Mouse (Mus musculus) cerebellum, adult 2 months (tissue): ENCODE measurements around the gene Usp20.

Experiments
- CTCF ChIP-seq: fragments of 200-500 bp; IDR thresholded peaks from 2 replicates; pipeline ENCODE4 v1.5.1; 2011; ENCODE audit warnings: low read depth, mild to moderate bottlenecking, control low read depth, low read length, moderate library complexity, borderline replicate concordance; ENCODE audit not compliant: insufficient read depth
- POLR2A ChIP-seq: fragments of 200-500 bp; IDR thresholded peaks from 2 replicates; pipeline ENCODE4 v1.6.1; 2011; ENCODE audit warnings: low read length, control low read depth, borderline replicate concordance; ENCODE audit not compliant: insufficient read depth

DNA sequence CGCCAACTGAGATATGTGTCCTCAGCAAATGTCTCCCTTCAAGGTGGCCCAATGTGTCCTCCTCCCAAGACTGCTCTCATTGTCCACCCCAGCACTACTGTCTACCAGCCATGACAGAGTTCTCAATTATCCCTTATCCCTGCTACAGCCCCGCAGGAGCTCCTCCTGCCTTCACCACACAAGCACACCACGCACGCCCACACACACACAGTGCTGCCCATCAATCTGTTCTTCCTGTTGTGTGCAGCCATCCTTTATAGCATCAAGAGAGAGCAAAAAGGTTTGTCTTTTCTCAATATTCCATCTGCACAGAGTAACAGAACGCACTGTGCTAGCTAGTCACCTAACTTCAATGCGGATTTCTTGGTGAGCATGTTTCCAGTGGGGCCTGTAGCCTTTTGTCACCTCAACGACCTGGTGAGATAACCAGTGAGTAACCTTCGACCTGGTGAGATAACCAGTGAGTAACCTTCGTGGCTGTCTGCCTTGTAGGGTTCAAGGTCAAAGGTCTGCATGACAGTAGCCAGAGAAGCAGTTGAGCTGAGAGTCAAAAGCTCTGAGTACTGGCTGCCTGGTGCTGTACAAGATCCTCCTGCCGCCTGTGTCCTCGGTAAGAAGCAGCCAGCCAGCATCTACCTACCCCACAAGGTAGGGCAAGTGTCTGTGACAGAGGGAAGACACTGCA lies 19.4 kb upstream of the Usp20 start:
- TF ChIP-seq CTCF = no peak
- no peak for TF ChIP-seq POLR2A
